ENCODE assay signal across 17 mouse cellular contexts in genomic region chr16:66900664-66901063, GRCm38 (mm10).
DNase-seq lines count a peak whose midpoint lies in the region; ATAC-seq and TF ChIP-seq lines count a peak whose summit lies in the region.
"Had no signal": no experiment of that assay in that cellular context is flagged by ENCODE, and none has a peak within 500 bp of the region (broad histone marks: within the 10 kb centered on the region; RNA-seq: fewer than 3 reads in every experiment).

No protein-coding gene starts in this region.

- 58% methylated on average over 4 of the region's 4 CpGs for WGBS in intestine, embryonic 15.5 days
- WGBS in intestine, postnatal 0 days = 60% methylated on average over 4 of the region's 4 CpGs
- WGBS in heart, adult 2 months = 39% methylated on average over 4 of the region's 4 CpGs

- peak; percentile 48 for DNase-seq in cerebellum, adult 9-10 months
- DNase-seq in cerebellum, postnatal 36 days = no peak
- DNase-seq in brain, embryonic 14.5 days (ENCODE audit: low read depth) = peak; percentile 81
- DNase-seq in mesoderm, embryonic 11.5 days (ENCODE audit: low read depth, low spot score) = peak; percentile 31
- no peak for DNase-seq in adrenal gland, postnatal 25 days
- no peak for DNase-seq in heart, adult 2 months
- DNase-seq: heart, postnatal 14 days; kidney, adult 2 months; kidney, postnatal 36 days; layer of hippocampus, postnatal 36 days; lung, postnatal 4 days; thymus, postnatal 14 days had no signal

- no peak overlapping the region for H3K4me3 ChIP-seq in intestine, embryonic 15.5 days (replicated peaks)
- no peak overlapping the region for H3K4me3 ChIP-seq in intestine, postnatal 0 days (ENCODE audit: low read depth, low read length)
- no peak overlapping the region for H3K4me3 ChIP-seq in heart, adult 2 months
- H3K4me3 ChIP-seq: erythroblast, embryonic 14.5 days; myocyte had no signal

- H3K79me2 ChIP-seq in heart, adult 2 months (replicated peaks; ENCODE audit: control insufficient read depth, insufficient read depth, low read length) = no peaks in the 10 kb centered on the region

- ATAC-seq in intestine, embryonic 15.5 days = 0 out of 2 replicates have a peak, but pooled peaks have one; percentile 25
- ATAC-seq in intestine, postnatal 0 days = no peak

- H3K27ac ChIP-seq in intestine, embryonic 15.5 days = no peak overlapping the region
- H3K27ac ChIP-seq in intestine, postnatal 0 days (ENCODE audit: low read depth, low read length) = no peak overlapping the region
- no peak overlapping the region for H3K27ac ChIP-seq in heart, adult 2 months
- H3K27ac ChIP-seq: liver, embryonic 14.5 days had no signal

- no peaks in the 10 kb centered on the region for H3K4me1 ChIP-seq in intestine, embryonic 15.5 days (replicated peaks)
- no peaks in the 10 kb centered on the region for H3K4me1 ChIP-seq in intestine, postnatal 0 days (replicated peaks; ENCODE audit: control insufficient read depth, insufficient read depth, low read length)
- H3K4me1 ChIP-seq in heart, adult 2 months (ENCODE audit: control insufficient read depth, insufficient read depth, low read length) = no peaks in the 10 kb centered on the region

- H3K9me3 ChIP-seq in intestine, embryonic 15.5 days = no peaks in the 10 kb centered on the region
- H3K9me3 ChIP-seq in intestine, postnatal 0 days (ENCODE audit: control insufficient read depth) = no peaks in the 10 kb centered on the region

- H3K4me2 ChIP-seq in intestine, embryonic 15.5 days (replicated peaks) = no peak overlapping the region
- no peak overlapping the region for H3K4me2 ChIP-seq in intestine, postnatal 0 days (replicated peaks; ENCODE audit: low read depth)

- H3K27me3 ChIP-seq in intestine, embryonic 15.5 days (replicated peaks) = no peaks in the 10 kb centered on the region
- no peaks in the 10 kb centered on the region for H3K27me3 ChIP-seq in intestine, postnatal 0 days (replicated peaks; ENCODE audit: control insufficient read depth, insufficient read depth, low read length)
- no peaks in the 10 kb centered on the region for H3K27me3 ChIP-seq in heart, adult 2 months (ENCODE audit: control insufficient read depth, insufficient read depth, low read length)

- no peak for TF ChIP-seq CTCF in intestine, postnatal 0 days (IDR thresholded peaks at IDR 0.05; ENCODE audit: low read depth)
- TF ChIP-seq CTCF in brain, embryonic 14.5 days (IDR thresholded peaks at IDR 0.05; ENCODE audit: borderline replicate concordance, extremely low read depth, insufficient read depth, insufficient read length) = no peak
- no peak for TF ChIP-seq CTCF in heart, adult 2 months (IDR thresholded peaks at IDR 0.05)

- intact Hi-C loops in heart, adult 2 months (cut with DNase I) = no loop called here

- TF ChIP-seq EP300 in heart, adult 2 months (IDR thresholded peaks at IDR 0.05; ENCODE audit: insufficient read depth, low read depth, low read length) = no peak

- no peak overlapping the region for H3K9ac ChIP-seq in intestine, embryonic 15.5 days
- H3K9ac ChIP-seq in intestine, postnatal 0 days (ENCODE audit: low read depth, low read length) = no peak overlapping the region
- H3K9ac ChIP-seq in heart, adult 2 months (ENCODE audit: low read depth, low read length) = no peak overlapping the region
- H3K9ac ChIP-seq: liver, embryonic 14.5 days had no signal

- no peaks in the 10 kb centered on the region for H3K36me3 ChIP-seq in intestine, embryonic 15.5 days
- H3K36me3 ChIP-seq in intestine, postnatal 0 days (ENCODE audit: control insufficient read depth, insufficient read depth) = no peaks in the 10 kb centered on the region
- H3K36me3 ChIP-seq in heart, adult 2 months (ENCODE audit: control insufficient read depth, insufficient read depth, low read length) = no peaks in the 10 kb centered on the region

- TF ChIP-seq POLR2A in brain, embryonic 14.5 days (IDR thresholded peaks at IDR 0.05; ENCODE audit: borderline replicate concordance, extremely low read depth, insufficient read depth, insufficient read length, poor library complexity, severe bottlenecking) = no peak
- TF ChIP-seq POLR2A in heart, adult 2 months (IDR thresholded peaks at IDR 0.05; ENCODE audit: insufficient read depth, low read depth, low read length) = no peak

Comparison
In these comparisons a context has a peak if more than half of its experiments do, and no peak if none do; other contexts are left out.
1. DNase-seq: peak in cerebellum, adult 9-10 months (single experiment), brain, embryonic 14.5 days (single experiment) and mesoderm, embryonic 11.5 days (single experiment); none in cerebellum, postnatal 36 days (0 of 2), adrenal gland, postnatal 25 days (single experiment) and heart, adult 2 months (0 of 2).